Mouse (Mus musculus) embryonic fibroblast, embryonic 13.5 days (primary cell): ENCODE data around the gene Gmeb1.

Source experiments
- CTCF ChIP-seq: IDR thresholded peaks from 2 replicates; pipeline ENCODE4 v1.5.1; 2011; ENCODE audit warnings: mild to moderate bottlenecking, control low read depth, low read length, moderate library complexity, borderline replicate concordance; ENCODE audit not compliant: insufficient read depth
- POLR2A ChIP-seq: IDR thresholded peaks from 2 replicates; pipeline ENCODE4 v1.6.1; 2011; ENCODE audit warnings: low read depth, mild to moderate bottlenecking, control low read depth, low read length, moderate library complexity

DNA sequence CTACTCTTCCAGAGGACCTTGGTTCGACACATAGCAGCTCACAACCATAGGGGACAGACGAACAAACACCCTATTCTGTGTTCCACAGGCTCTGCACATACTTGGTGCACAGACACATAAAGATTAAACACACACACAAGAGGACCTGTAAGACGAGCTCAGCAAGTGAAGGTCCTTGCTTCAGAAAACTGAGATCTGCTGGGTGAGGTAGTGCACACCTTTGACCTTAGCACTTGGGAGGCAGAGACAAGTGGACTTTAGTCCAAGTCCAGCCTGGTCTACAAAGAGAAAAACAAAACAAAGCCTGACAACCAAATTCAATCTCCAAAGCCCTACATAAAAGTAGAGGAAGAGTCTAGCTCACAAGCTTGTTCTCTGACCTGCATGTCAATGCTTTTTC is 66.4 kb downstream of the Gmeb1 start:
- TF ChIP-seq POLR2A: no peak
- no peak for TF ChIP-seq CTCF
